Mouse (Mus musculus): Measurements from ENCODE around the gene Caln1.

Gene Caln1

GRCm38 (mm10) chr5:130369237-130369636 is at the start of gene Caln1:
Gene Caln1, plus strand, starts transcription at chr5:130369455.
- Histone ChIP-seq H3K27me3 (ENCODE audit: insufficient read depth, low read length) (peaks cover 22% of the 10 kb centered on the region), H3K4me1 (replicated peaks; ENCODE audit: low read depth, low read length) (peaks cover 3% of the 10 kb centered on the region; the same call in 1 of the 2 replicates), H3K4me3 (replicated peaks; ENCODE audit: low read length) (peak within 1 kb of the TSS; percentile 46; the same call in 1 of the 2 replicates), H3K36me3 (ENCODE audit: insufficient read depth, low read length) (no peaks in the 10 kb centered on the region), H3K9me3 (ENCODE audit: low read length) (no peaks in the 10 kb centered on the region)
- TF ChIP-seq POU5F1 (IDR thresholded peaks at IDR 0.05; ENCODE audit: borderline replicate concordance, low read length) (no peak), NANOG (IDR thresholded peaks at IDR 0.05; ENCODE audit: borderline replicate concordance, low read length) (no peak), CTCF (conservative IDR thresholded peaks at IDR 0.05; ENCODE audit: low read length) (no peak)

- TF ChIP-seq CTCF (conservative IDR thresholded peaks at IDR 0.05; ENCODE audit: low read length) (no peak), POU5F1 (IDR thresholded peaks at IDR 0.05; ENCODE audit: borderline replicate concordance, low read length) (no peak), NANOG (IDR thresholded peaks at IDR 0.05; ENCODE audit: borderline replicate concordance, low read length) (no peak)
These were observed 49.5 kb upstream of the Caln1 start for GRCm38 (mm10) chr5:130319783-130320182.

GRCm38 (mm10) chr5:130320485-130320884 is 48.8 kb upstream of the Caln1 start:
- TF ChIP-seq POU5F1 (IDR thresholded peaks at IDR 0.05; ENCODE audit: borderline replicate concordance, low read length) (no peak), CTCF (conservative IDR thresholded peaks at IDR 0.05; ENCODE audit: low read length) (no peak), NANOG (IDR thresholded peaks at IDR 0.05; ENCODE audit: borderline replicate concordance, low read length) (no peak)
- no peak overlapping the region for H3K4me3 ChIP-seq (replicated peaks; ENCODE audit: low read length)
- H3K36me3 ChIP-seq (ENCODE audit: insufficient read depth, low read length) = peaks cover 57% of the 10 kb centered on the region
- H3K9me3 ChIP-seq (ENCODE audit: low read length) = 0 out of 2 replicates have a peak, but pooled peaks cover 3% of the 10 kb centered on the region
- H3K4me1 ChIP-seq (replicated peaks; ENCODE audit: low read depth, low read length) = peaks cover 14% of the 10 kb centered on the region
- H3K27me3 ChIP-seq (ENCODE audit: insufficient read depth, low read length) = no peaks in the 10 kb centered on the region

More at GRCm38 (mm10) chr5:130319783-130320182, 49.5 kb upstream of the Caln1 start:
- Histone ChIP-seq H3K36me3 (ENCODE audit: insufficient read depth, low read length) (peaks cover 52% of the 10 kb centered on the region), H3K27me3 (ENCODE audit: insufficient read depth, low read length) (no peaks in the 10 kb centered on the region), H3K9me3 (ENCODE audit: low read length) (0 out of 2 replicates have a peak, but pooled peaks cover 3% of the 10 kb centered on the region), H3K4me3 (replicated peaks; ENCODE audit: low read length) (no peak overlapping the region), H3K4me1 (replicated peaks; ENCODE audit: low read depth, low read length) (peaks cover 14% of the 10 kb centered on the region)

- 0 out of 2 replicates have a peak, but pooled peaks cover 3% of the 10 kb centered on the region for H3K9me3 ChIP-seq (ENCODE audit: low read length)
- H3K36me3 ChIP-seq (ENCODE audit: insufficient read depth, low read length) = peaks cover 59% of the 10 kb centered on the region
- H3K4me1 ChIP-seq (replicated peaks; ENCODE audit: low read depth, low read length) = peaks cover 6% of the 10 kb centered on the region
- no peak overlapping the region for H3K4me3 ChIP-seq (replicated peaks; ENCODE audit: low read length)
- no peaks in the 10 kb centered on the region for H3K27me3 ChIP-seq (ENCODE audit: insufficient read depth, low read length)
- TF ChIP-seq NANOG (IDR thresholded peaks at IDR 0.05; ENCODE audit: borderline replicate concordance, low read length) (no peak), CTCF (conservative IDR thresholded peaks at IDR 0.05; ENCODE audit: low read length) (no peak), POU5F1 (IDR thresholded peaks at IDR 0.05; ENCODE audit: borderline replicate concordance, low read length) (no peak)
These were observed 43.8 kb upstream of the Caln1 start for GRCm38 (mm10) chr5:130325486-130325885.

- H3K27me3 ChIP-seq (ENCODE audit: insufficient read depth, low read length) = no peaks in the 10 kb centered on the region
- 0 out of 2 replicates have a peak, but pooled peaks cover 3% of the 10 kb centered on the region for H3K9me3 ChIP-seq (ENCODE audit: low read length)
- no peak overlapping the region for H3K4me3 ChIP-seq (replicated peaks; ENCODE audit: low read length)
- H3K4me1 ChIP-seq (replicated peaks; ENCODE audit: low read depth, low read length) = no peaks in the 10 kb centered on the region
- TF ChIP-seq POU5F1 (IDR thresholded peaks at IDR 0.05; ENCODE audit: borderline replicate concordance, low read length) (no peak), NANOG (IDR thresholded peaks at IDR 0.05; ENCODE audit: borderline replicate concordance, low read length) (no peak), CTCF (conservative IDR thresholded peaks at IDR 0.05; ENCODE audit: low read length) (no peak)
- peaks cover 62% of the 10 kb centered on the region for H3K36me3 ChIP-seq (ENCODE audit: insufficient read depth, low read length)
These were observed 41.5 kb upstream of the Caln1 start for GRCm38 (mm10) chr5:130327615-130328263.

GRCm38 (mm10) chr5:130328366-130328765 is 40.9 kb upstream of the Caln1 start:
- H3K27me3 ChIP-seq (ENCODE audit: insufficient read depth, low read length) = no peaks in the 10 kb centered on the region
- TF ChIP-seq CTCF (conservative IDR thresholded peaks at IDR 0.05; ENCODE audit: low read length) (no peak), POU5F1 (IDR thresholded peaks at IDR 0.05; ENCODE audit: borderline replicate concordance, low read length) (no peak), NANOG (IDR thresholded peaks at IDR 0.05; ENCODE audit: borderline replicate concordance, low read length) (no peak)
- peaks cover 63% of the 10 kb centered on the region for H3K36me3 ChIP-seq (ENCODE audit: insufficient read depth, low read length)
- no peaks in the 10 kb centered on the region for H3K4me1 ChIP-seq (replicated peaks; ENCODE audit: low read depth, low read length)
- 0 out of 2 replicates have a peak, but pooled peaks cover 3% of the 10 kb centered on the region for H3K9me3 ChIP-seq (ENCODE audit: low read length)
- H3K4me3 ChIP-seq (replicated peaks; ENCODE audit: low read length) = no peak overlapping the region

- Histone ChIP-seq H3K27me3 (ENCODE audit: insufficient read depth, low read length) (no peaks in the 10 kb centered on the region), H3K9me3 (ENCODE audit: low read length) (no peaks in the 10 kb centered on the region), H3K4me3 (replicated peaks; ENCODE audit: low read length) (no peak overlapping the region), H3K4me1 (replicated peaks; ENCODE audit: low read depth, low read length) (no peaks in the 10 kb centered on the region), H3K36me3 (ENCODE audit: insufficient read depth, low read length) (peaks cover 59% of the 10 kb centered on the region)
- TF ChIP-seq POU5F1 (IDR thresholded peaks at IDR 0.05; ENCODE audit: borderline replicate concordance, low read length) (no peak), CTCF (conservative IDR thresholded peaks at IDR 0.05; ENCODE audit: low read length) (no peak), NANOG (IDR thresholded peaks at IDR 0.05; ENCODE audit: borderline replicate concordance, low read length) (no peak)
These were observed 39.4 kb upstream of the Caln1 start for GRCm38 (mm10) chr5:130329889-130330288.

- Histone ChIP-seq H3K36me3 (ENCODE audit: insufficient read depth, low read length) (peaks cover 59% of the 10 kb centered on the region), H3K4me3 (replicated peaks; ENCODE audit: low read length) (no peak overlapping the region), H3K4me1 (replicated peaks; ENCODE audit: low read depth, low read length) (no peaks in the 10 kb centered on the region), H3K9me3 (ENCODE audit: low read length) (no peaks in the 10 kb centered on the region), H3K27me3 (ENCODE audit: insufficient read depth, low read length) (no peaks in the 10 kb centered on the region)
- TF ChIP-seq CTCF (conservative IDR thresholded peaks at IDR 0.05; ENCODE audit: low read length) (no peak), POU5F1 (IDR thresholded peaks at IDR 0.05; ENCODE audit: borderline replicate concordance, low read length) (no peak)
These were observed 38.5 kb upstream of the Caln1 start for GRCm38 (mm10) chr5:130330801-130331200.

Data from E14TG2a.4 (cell line).